Mouse (Mus musculus) left cerebral cortex, postnatal 25 days (tissue): ENCODE data around the gene Abhd4. TPM values are rescaled to one million over a fixed set of nuclear protein-coding genes. Genes with fewer than 3 reads are reported as not detected.
"Not testable (repeated sequence)": the region's sequence is repeated elsewhere in the genome, so short reads cannot be mapped to it uniquely, and the experiment has no call there.

ENCODE experiments used
- DNase-seq, 2 experiments: peaks; one replicate each; pipeline ENCODE4 v3.0.0; 2022; ENCODE audit warnings: low spot score in 2 of 2, mixed read lengths in 1 of 2
- intact Hi-C: fragments of 180-260 bp; cut with DNase I; formaldehyde crosslinking; loops from one replicate; pipeline ENCODE4 v1.15.1; 2025
- total RNA-seq, 2 experiments: library from RNA; stranded (reverse); gene quantifications; 2 replicates each; pipeline ENCODE4 v1.2.3; 2021

Gene Abhd4
- total RNA-seq, 2 experiments from 2014 or later: 43.4 to 45.6 TPM

- intact Hi-C loops: no loop called here
- DNase-seq: no peak
Observed at GRCm38 (mm10) chr14:54221641-54222040, 32.3 kb upstream of the Abhd4 start.

DNA sequence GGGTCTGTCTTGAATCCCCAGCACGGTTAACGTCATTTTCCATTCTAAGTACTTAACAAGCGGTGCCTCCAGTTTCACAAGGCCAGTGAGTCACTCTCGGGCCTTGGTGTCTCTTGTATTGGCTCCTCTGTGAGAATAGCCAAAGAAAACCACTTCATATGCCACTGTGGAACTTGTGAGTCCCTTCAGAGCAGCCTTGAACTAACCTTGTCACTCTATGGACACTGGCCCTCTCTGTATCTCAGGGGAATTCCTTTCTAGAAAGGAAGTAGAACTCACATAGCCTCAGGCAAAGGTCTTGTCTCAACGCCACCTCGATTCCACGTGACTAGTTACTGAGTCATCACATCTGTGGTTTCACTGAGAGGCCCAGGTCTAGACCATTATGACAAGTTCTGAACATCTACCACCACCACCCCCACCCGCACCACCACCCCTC lies 31.7 kb upstream of the Abhd4 start:
- no peak for DNase-seq
- intact Hi-C loops: no loop called here

GRCm38 (mm10) chr14:54223315-54224063 lies 30.5 kb upstream of the Abhd4 start:
- DNase-seq: no peak
- intact Hi-C loops: no loop called here

DNA sequence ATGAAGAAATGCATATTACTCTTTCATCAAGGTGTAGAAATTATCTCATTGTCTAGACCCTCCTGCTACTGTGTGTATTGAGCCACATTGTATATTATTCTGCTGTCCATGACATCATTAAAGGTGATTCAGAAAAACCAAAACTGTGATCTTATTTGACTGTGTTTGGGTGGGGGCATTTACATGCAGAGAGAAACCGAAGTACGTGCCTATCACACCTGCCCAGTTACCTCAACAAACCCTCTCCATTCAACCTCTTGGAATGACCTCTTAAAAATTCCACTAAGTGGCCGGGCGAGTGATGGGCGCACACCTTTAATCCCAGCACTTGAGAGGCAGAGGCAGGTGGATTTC lies 29.9 kb upstream of the Abhd4 start:
- intact Hi-C loops: no loop called here
- DNase-seq: no peak

DNA sequence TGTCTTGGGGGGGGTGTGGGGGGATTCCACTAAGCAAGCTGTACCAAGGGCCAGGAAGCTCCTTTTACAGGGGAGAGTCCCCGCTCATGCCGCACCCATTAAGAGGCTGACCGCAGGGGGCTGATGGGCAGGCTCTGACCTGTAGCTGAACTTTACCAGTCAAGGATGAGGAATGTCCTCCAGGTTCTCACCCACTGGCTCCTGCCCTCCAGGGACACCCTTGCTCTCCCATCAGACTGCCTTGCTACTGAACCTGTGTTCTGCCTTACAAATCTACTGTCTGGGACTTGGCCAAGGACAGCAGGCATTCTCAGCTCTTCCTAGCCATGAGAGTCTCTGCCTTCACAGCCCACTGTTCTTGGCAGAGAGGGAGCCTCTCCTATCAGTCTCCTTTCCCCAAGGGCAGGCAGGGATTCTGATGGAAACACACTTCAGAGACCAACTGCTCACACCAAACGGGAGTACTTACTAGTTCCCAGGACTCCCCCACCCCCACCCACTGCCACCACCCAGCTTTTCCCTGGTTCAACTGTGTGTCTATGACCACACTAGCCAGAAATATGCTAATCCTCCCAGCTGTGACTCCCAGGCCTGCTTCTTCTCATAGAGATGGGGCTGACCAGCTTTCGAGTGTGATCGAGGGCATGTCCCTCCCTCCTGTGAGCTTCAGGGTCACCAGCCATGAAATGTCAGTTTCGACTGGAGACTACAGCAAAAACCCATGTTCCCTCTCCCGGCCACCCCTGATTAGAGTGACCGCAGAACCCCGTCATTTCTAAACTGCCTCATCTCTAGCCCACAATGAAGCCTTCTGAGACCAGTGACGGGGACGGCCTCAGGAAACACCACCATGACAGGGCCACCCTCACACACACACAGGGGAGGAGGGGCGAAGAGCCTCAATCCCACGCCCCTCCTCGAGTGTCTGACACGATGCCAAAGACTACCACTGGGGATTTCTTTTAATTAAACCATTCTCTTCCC lies 29.2 kb upstream of the Abhd4 start:
- peak in 1 of 2 experiments; percentile 50 for DNase-seq
- intact Hi-C loops: loop anchor here (5.0 kb wide), 4 partner anchors 162 to 418 kb away; partner anchors contain the start of genes Cdh24, Gm17606 and Mrpl52

- intact Hi-C loops: loop anchor here (5.0 kb wide), 4 partner anchors 163 to 417 kb away; partner anchors contain the start of genes Cdh24, Gm17606 and Mrpl52
- no peak for DNase-seq
Observed at GRCm38 (mm10) chr14:54225725-54226124, 28.3 kb upstream of the Abhd4 start.

- DNase-seq: no peak
- intact Hi-C loops: loop anchor here (5.0 kb wide), 4 partner anchors 165 to 415 kb away; partner anchors contain the start of genes Cdh24, Gm17606 and Mrpl52
Observed at GRCm38 (mm10) chr14:54226911-54227811, 26.8 kb upstream of the Abhd4 start.

DNA sequence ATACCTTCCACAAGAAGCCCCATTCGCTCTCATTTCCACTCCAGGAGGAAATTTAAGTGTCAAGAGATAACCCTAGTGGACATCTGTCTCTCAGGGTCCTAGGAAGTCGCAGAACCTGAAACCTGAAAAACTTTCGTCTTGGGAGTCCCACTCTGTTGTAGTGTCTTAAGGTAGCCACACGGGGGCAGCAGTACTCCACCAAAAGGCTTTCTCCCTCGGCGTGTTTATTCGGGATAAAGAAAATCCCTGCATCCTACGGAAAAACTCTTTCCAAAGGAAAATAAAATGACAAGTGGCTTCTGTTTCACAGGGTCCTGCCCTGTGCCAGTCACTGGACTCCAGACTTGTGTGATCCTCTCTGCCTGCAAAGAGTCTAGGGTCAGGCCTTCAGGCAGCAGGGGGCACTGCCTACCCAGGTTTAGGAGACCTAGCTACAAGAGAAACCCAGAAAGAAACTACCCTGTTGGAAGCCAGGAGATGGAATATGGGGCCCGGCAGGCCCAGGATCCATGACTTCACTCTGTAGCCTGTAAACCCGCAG lies 26.0 kb upstream of the Abhd4 start:
- peak; percentile 55 to 68 for DNase-seq
- intact Hi-C loops: loop anchor here (1.0 to 5.0 kb wide), 5 partner anchors 166 to 414 kb away; partner anchors contain the start of genes Cdh24, Gm17606 and Mrpl52

DNA sequence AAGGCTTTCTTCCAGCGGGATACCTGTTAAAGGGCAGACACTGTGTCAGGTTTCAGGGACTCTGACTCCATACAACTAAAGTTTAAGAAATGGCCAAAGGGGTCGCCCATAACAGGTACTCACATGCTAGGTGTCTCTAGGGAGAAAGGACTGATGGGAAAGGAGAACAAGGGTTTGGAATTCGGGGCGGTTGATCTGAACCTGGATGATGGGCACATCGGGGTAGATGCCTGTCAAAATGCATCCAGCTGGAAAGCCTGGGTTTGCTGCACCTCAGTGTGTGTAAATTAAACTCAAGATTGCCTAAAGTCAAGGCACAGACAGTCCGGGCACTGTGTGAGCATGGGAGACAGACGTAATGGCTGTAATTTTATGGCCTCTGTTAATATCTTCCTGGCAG lies 25.5 kb upstream of the Abhd4 start:
- intact Hi-C loops: loop anchor here (1.0 to 5.0 kb wide), 5 partner anchors 166 to 414 kb away; partner anchors contain the start of genes Cdh24, Gm17606 and Mrpl52
- no peak for DNase-seq

GRCm38 (mm10) chr14:54228933-54229713 lies 24.9 kb upstream of the Abhd4 start:
- intact Hi-C loops: loop anchor here (1.0 to 5.0 kb wide), 5 partner anchors 167 to 413 kb away; partner anchors contain the start of genes Cdh24, Gm17606 and Mrpl52
- DNase-seq: peak in 1 of 2 experiments; percentile 29

GRCm38 (mm10) chr14:54229849-54230248 lies 24.1 kb upstream of the Abhd4 start:
- intact Hi-C loops: loop anchor here (5.0 kb wide), 4 partner anchors 168 to 412 kb away; partner anchors contain the start of genes Cdh24, Gm17606 and Mrpl52
- not testable (repeated sequence) for DNase-seq

- DNase-seq: no peak
- intact Hi-C loops: no loop called here
Observed at GRCm38 (mm10) chr14:54230638-54231150, 23.3 kb upstream of the Abhd4 start.

- no peak for DNase-seq
- intact Hi-C loops: no loop called here
Observed at GRCm38 (mm10) chr14:54231176-54231956, 22.6 kb upstream of the Abhd4 start.

- intact Hi-C loops: loop anchor here (2.0 kb wide), 1 partner anchor 263 kb away; no protein-coding TSS in a partner anchor
- DNase-seq: no peak
Observed at GRCm38 (mm10) chr14:54232143-54232542, 21.8 kb upstream of the Abhd4 start.

GRCm38 (mm10) chr14:54232811-54233558 lies 21.0 kb upstream of the Abhd4 start:
- intact Hi-C loops: loop anchor here (2.0 kb wide), 1 partner anchor 262 kb away; no protein-coding TSS in a partner anchor
- DNase-seq: peak; percentile 10 to 40
